Mouse (Mus musculus) midbrain, embryonic 16.5 days (tissue): ENCODE results near the gene Grap. TPM values are rescaled to one million over a fixed set of nuclear protein-coding genes. Genes with fewer than 3 reads are reported as not detected.

ENCODE experiments used
- ATAC-seq: fragments of 200-750 bp; cut with Nextera tagmentation; 2 replicates; pipeline ENCODE4 v1.8.0; 2017; ENCODE audit warnings: moderate TSS enrichment
- H3K27ac ChIP-seq: fragments of 300-500 bp; sonication (generic); 2 replicates; pipeline ENCODE4 v1.5.1; 2014; ENCODE audit warnings: mild to moderate bottlenecking, low read length, mixed read lengths
- H3K27me3 ChIP-seq: fragments of 300-500 bp; sonication (generic); 2 replicates; pipeline ENCODE4 v1.6.1; 2014; ENCODE audit warnings: low read depth, low read length, mixed read lengths; ENCODE audit not compliant: control insufficient read depth, insufficient read depth
- H3K36me3 ChIP-seq: fragments of 300-500 bp; sonication (generic); 2 replicates; pipeline ENCODE4 v1.6.1; 2014; ENCODE audit warnings: mild to moderate bottlenecking, low read length, moderate library complexity, mixed read lengths; ENCODE audit not compliant: control insufficient read depth, insufficient read depth
- H3K4me1 ChIP-seq: fragments of 300-500 bp; sonication (generic); 2 replicates; pipeline ENCODE4 v1.6.1; 2014; ENCODE audit warnings: mild to moderate bottlenecking, low read length, mixed read lengths; ENCODE audit not compliant: control insufficient read depth, insufficient read depth
- H3K4me2 ChIP-seq: fragments of 300-500 bp; sonication (generic); 2 replicates; pipeline ENCODE4 v1.6.1; 2014; ENCODE audit warnings: mild to moderate bottlenecking, low read length, mixed read lengths
- H3K4me3 ChIP-seq: fragments of 300-500 bp; sonication (generic); 2 replicates; pipeline ENCODE4 v1.5.1; 2014; ENCODE audit warnings: low read depth, mild to moderate bottlenecking, low read length, moderate library complexity, mixed read lengths
- H3K9ac ChIP-seq: fragments of 300-500 bp; sonication (generic); 2 replicates; pipeline ENCODE4 v1.6.1; 2014; ENCODE audit warnings: low read depth, low read length, mixed read lengths
- H3K9me3 ChIP-seq: fragments of 300-500 bp; sonication (generic); replicated peaks from 2 replicates; pipeline ENCODE4 v1.6.1; 2014; ENCODE audit warnings: mild to moderate bottlenecking, low read length, mixed read lengths; ENCODE audit not compliant: control insufficient read depth, poor library complexity, severe bottlenecking
- WGBS: fragments of 180-500 bp; shearing (Covaris S2); extraction: QIAGEN DNeasy Blood & Tissue Kit; methylation state at CpG from one replicate; pipeline ENCODE4 v1.1.7; 2014; 5-methylcytosine and 5-hydroxymethylcytosine counted together
- polyA plus RNA-seq: library from polyadenylated mRNA; unstranded; fragments of >200 nt; fragmentation: Nextera tagmentation; extraction: Ambion mirVana; gene quantifications from 2 replicates; pipeline ENCODE4 v1.2.1, GENCODE M21; 2015

Gene Grap
- polyA plus RNA-seq, 1 experiment from 2014 or later: 10.7 TPM

GRCm38 (mm10) chr11:61659011-61659858, 6.2 kb downstream of the Grap start:
- no peaks in the 10 kb centered on the region for H3K36me3 ChIP-seq
- no peak for ATAC-seq
- H3K4me1 ChIP-seq: no peaks in the 10 kb centered on the region
- H3K4me2 ChIP-seq: no peak overlapping the region
- no peaks in the 10 kb centered on the region for H3K27me3 ChIP-seq
- WGBS: 87% methylated on average over 4 of the region's 4 CpGs
- H3K9ac ChIP-seq: no peak overlapping the region
- no peaks in the 10 kb centered on the region for H3K9me3 ChIP-seq
- H3K27ac ChIP-seq: no peak overlapping the region
- H3K4me3 ChIP-seq: no peak overlapping the region

DNA sequence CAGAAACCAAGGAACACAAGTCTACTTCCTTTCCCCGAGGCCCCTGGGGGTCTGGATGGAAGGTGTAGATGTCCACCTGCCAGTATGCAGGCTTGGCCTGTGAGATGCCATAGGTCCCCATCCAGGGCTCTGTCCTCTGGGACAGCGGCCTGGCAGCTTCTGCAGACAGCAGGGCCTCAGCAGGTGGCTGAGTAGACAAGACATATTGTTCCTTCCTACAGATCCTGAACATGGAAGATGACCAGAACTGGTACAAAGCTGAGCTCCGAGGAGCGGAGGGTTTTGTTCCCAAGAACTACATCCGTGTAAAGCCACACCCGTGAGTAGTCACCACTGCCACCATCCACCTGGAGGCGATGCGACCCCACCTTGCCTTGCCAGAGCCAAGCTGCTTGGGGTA, 6.9 kb downstream of the Grap start:
- no peaks in the 10 kb centered on the region for H3K4me1 ChIP-seq
- no peak overlapping the region for H3K27ac ChIP-seq
- no peak for ATAC-seq
- no peaks in the 10 kb centered on the region for H3K9me3 ChIP-seq
- no peaks in the 10 kb centered on the region for H3K27me3 ChIP-seq
- no peak overlapping the region for H3K9ac ChIP-seq
- 88% methylated on average over 8 of the region's 8 CpGs for WGBS
- H3K36me3 ChIP-seq: no peaks in the 10 kb centered on the region
- H3K4me3 ChIP-seq: no peak overlapping the region
- no peak overlapping the region for H3K4me2 ChIP-seq

GRCm38 (mm10) chr11:61660806-61661392, 7.8 kb downstream of the Grap start:
- no peaks in the 10 kb centered on the region for H3K9me3 ChIP-seq
- H3K4me2 ChIP-seq: no peak overlapping the region
- no peaks in the 10 kb centered on the region for H3K36me3 ChIP-seq
- 69% methylated on average over 7 of the region's 7 CpGs for WGBS
- ATAC-seq: no peak
- no peak overlapping the region for H3K27ac ChIP-seq
- no peak overlapping the region for H3K9ac ChIP-seq
- no peaks in the 10 kb centered on the region for H3K27me3 ChIP-seq
- H3K4me3 ChIP-seq: no peak overlapping the region
- no peaks in the 10 kb centered on the region for H3K4me1 ChIP-seq

DNA sequence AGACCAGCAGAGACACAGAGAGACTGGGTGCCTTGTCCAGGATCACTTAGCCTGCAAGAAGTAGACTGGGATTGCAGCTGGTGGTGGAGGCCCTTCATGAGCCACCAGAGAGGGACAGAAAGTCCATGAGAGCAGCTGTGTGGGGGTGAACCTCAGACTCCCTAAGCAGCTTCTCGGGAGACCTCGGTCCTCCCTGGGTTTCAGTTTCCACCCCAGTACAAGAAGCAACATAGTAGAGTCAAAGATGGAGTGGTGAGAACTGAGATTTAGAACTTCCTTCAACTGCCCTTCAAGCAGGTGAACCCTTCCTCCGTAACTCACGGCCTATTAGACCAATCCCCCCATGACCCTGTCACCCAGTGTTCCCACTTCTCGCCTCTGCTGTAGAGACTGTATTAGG, 9.1 kb downstream of the Grap start:
- Histone ChIP-seq H3K4me2 (no peak overlapping the region), H3K9ac (no peak overlapping the region), H3K36me3 (no peaks in the 10 kb centered on the region), H3K27me3 (no peaks in the 10 kb centered on the region), H3K4me1 (no peaks in the 10 kb centered on the region), H3K9me3 (no peaks in the 10 kb centered on the region), H3K4me3 (no peak overlapping the region), H3K27ac (no peak overlapping the region)
- ATAC-seq: no peak
- WGBS: 90% methylated on average over 5 of the region's 5 CpGs

DNA sequence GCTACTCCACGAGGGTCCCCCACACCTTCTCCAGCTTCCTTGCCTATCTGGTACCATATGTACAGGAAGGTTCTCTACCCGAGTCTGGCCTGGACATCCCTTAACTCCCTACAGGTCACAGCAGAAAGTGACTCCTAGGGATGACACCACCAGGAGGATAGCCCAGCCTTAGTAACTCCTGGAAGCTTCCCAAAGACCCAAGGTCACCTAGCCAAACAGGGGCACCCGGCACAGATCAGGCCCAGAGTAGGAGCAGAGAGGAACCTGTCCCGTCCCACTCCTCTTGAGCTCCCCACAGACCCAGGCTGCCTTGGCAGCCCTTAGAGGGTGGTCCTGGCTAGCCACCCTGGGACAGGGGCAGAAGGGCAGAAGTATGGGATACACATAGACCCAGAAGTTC, 12.3 kb downstream of the Grap start:
- no peaks in the 10 kb centered on the region for H3K9me3 ChIP-seq
- H3K27me3 ChIP-seq: no peaks in the 10 kb centered on the region
- WGBS: 90% methylated on average over 4 of the region's 4 CpGs
- no peak for ATAC-seq
- no peak overlapping the region for H3K27ac ChIP-seq
- no peak overlapping the region for H3K9ac ChIP-seq
- no peaks in the 10 kb centered on the region for H3K36me3 ChIP-seq
- no peaks in the 10 kb centered on the region for H3K4me1 ChIP-seq
- no peak overlapping the region for H3K4me3 ChIP-seq
- H3K4me2 ChIP-seq: no peak overlapping the region

DNA sequence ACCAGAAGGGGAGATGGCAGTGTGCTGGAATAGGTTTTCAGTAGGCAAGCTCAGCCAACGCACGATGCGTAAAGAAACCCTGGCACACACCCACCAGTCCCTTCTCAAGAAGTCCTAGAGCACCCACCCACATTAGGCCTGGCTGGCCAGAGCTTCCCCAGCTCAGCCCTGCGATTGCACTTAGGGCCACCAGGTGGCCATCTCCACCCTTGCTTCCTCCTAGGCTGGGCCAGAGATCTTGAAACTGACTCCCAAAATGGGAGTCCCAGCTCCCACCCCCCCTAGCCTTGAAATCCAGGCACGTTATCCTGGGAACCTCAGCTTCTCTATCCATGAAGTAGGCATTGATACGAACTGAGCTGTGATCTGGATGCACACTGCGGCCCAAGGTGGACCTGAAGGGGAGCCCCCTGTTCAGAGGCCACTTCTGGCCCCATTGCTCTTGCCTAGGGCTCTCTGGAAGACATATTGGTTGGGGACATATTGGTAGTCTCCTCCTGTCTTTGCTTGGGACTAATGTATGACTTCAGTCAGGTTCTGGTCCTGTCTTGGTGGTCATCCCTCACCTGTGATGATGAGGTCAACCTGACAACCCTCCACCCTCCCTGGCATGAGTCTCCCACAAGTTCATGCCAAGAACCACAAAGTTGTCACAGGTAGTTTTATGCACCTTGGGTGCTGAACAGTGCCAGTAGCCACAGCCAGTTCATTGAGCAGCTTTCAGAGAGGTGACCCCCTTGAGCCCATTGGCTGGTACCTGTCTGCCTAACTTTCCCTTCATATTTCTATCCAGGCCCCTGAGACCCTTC, 13.1 kb downstream of the Grap start:
- Histone ChIP-seq H3K9ac (no peak overlapping the region), H3K36me3 (no peaks in the 10 kb centered on the region), H3K9me3 (no peaks in the 10 kb centered on the region), H3K4me1 (no peaks in the 10 kb centered on the region), H3K4me3 (no peak overlapping the region), H3K27me3 (no peaks in the 10 kb centered on the region), H3K27ac (no peak overlapping the region), H3K4me2 (no peak overlapping the region)
- WGBS: 44% methylated on average over 7 of the region's 7 CpGs
- ATAC-seq: no peak

DNA sequence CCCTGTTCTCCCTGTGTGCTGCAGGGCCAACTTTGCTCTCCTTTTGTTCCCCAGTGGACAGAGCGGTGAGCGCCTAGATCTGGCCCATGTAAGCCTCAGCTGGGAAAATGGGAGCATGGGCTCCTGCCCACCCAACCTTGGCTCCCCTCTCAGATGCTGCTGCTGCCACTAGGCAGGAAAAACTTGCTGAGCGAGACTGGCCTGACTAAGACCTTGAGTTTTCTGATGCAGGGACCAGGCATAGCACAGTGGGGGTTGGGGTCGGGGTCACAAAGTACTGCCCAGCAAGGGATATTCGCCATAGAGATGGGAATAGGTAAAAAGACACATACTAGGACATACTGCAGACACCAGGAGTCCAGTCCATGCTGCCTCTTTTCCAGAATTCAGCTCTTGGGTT, 14.2 kb downstream of the Grap start:
- H3K27me3 ChIP-seq: no peaks in the 10 kb centered on the region
- 75% methylated on average over 5 of the region's 5 CpGs for WGBS
- H3K4me3 ChIP-seq: no peak overlapping the region
- H3K9me3 ChIP-seq: no peaks in the 10 kb centered on the region
- H3K27ac ChIP-seq: no peak overlapping the region
- no peaks in the 10 kb centered on the region for H3K4me1 ChIP-seq
- no peaks in the 10 kb centered on the region for H3K36me3 ChIP-seq
- ATAC-seq: no peak
- no peak overlapping the region for H3K4me2 ChIP-seq
- no peak overlapping the region for H3K9ac ChIP-seq

- no peaks in the 10 kb centered on the region for H3K27me3 ChIP-seq
- ATAC-seq: no peak
Observed at GRCm38 (mm10) chr11:61667782-61668181, 14.7 kb downstream of the Grap start.

More at GRCm38 (mm10) chr11:61667782-61668181, 14.7 kb downstream of the Grap start:
- H3K4me2 ChIP-seq: no peak overlapping the region
- no peak overlapping the region for H3K9ac ChIP-seq
- no peaks in the 10 kb centered on the region for H3K4me1 ChIP-seq
- WGBS: 80% methylated on average over 5 of the region's 5 CpGs
- no peaks in the 10 kb centered on the region for H3K36me3 ChIP-seq
- no peak overlapping the region for H3K4me3 ChIP-seq
- H3K27ac ChIP-seq: no peak overlapping the region
- H3K9me3 ChIP-seq: no peaks in the 10 kb centered on the region
